Mouse (Mus musculus) monocyte, adult 5-6 weeks (primary cell): ENCODE results near the gene Tnfsf13. TPM values are rescaled to one million over a fixed set of nuclear protein-coding genes. Genes with fewer than 3 reads are reported as not detected.

Source experiments
- ATAC-seq: fragments of 153-309, 156-312 bp; replicated peaks from 2 replicates; pipeline ENCODE4 v1.8.0; 2017; ENCODE audit warnings: mild to moderate bottlenecking; ENCODE audit not compliant: low TSS enrichment, insufficient number of reproducible peaks, severe bottlenecking, poor library complexity, low FRiP score
- total RNA-seq: library from RNA; stranded (forward); fragments of 200-1000, 200-491, 200-594 nt; gene quantifications from 3 replicates; pipeline ENCODE4 v1.2.3, GENCODE M21; 2017

The Tnfsf13 gene
- total RNA-seq, 1 experiment from 2014 or later = 90.5 TPM

DNA sequence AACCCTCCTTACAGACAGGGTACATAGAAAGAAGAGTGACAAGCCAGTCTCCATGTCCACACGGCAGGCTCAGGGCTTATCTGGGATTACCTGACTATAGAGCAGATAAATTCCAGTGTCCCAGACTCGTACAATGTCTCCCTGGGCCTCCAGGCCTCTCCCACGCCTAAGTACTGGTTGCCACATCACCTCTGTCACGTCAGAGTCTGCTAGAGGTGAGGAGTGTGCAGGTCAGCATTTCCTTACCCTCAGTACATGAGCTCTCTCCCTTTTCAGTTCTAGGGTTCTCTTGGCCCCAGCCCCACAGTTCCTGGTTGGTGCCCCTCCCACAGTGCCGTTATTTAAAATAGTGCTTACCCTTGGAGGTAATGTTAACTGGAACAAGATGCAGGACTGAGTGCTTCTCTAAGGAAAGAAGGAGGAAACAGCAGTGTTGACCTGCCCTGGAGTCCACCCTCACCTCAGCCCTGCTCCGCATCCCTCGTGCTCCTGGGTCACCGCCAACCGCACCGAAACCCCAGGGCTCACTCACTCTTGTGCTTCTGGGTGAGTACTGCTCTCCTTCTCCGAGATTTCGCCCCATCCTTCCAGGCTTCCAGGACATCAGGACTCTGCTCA, 1.3 kb downstream of the Tnfsf13 start:
- ATAC-seq = no peak

DNA sequence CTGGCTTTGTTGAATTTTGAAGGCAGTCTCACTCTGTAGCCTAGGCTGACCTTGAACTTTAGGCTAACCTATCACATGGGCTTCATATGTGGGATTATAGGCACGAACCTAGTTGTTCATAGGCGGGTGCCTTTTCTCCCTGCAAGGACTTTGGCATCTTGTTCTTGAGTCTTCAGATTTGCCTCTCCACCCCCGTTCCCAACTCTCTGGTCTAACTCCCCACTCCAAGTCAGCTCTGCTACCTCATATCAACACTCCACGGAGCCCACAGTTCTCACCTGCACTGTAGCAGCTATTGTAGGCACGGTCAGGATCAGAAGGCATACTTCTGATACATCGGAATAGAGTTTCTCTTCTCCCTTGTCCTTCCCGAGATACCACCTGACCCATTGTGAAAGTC, 2.0 kb downstream of the Tnfsf13 start:
- no peak for ATAC-seq

DNA sequence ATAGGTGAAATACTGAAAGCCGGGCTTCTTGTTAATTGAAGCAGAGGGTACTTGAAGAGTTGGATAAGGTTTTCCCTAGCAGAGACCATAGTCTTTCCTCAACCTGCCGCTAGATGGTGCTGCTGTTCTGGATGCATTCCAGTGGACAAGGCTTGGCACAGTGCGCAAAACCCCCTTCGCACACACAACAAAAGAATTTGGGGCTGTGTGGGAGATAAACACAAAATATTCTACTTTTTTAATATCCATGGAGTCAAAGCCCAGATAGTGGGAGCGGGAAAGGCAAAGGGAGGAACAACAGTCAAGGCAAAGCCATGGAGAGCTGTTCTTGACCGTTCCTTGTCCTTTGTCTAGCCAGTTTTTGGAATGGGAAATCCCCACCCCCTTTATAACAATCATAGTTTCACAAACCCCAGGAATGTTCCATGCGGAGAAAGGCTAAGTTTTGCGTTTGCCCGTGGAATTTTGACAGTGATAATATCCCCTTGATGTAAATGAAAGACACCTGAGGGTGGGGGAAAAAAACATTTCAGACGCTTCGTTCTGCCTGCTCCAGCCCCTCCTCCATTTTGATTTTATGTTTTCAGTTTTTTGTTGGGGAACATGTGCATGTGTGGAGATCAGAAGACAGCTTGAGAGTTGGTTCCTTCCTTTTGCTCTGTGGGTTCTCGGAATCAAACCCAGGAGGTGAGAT, 2.6 kb downstream of the Tnfsf13 start:
- peak; percentile 50 for ATAC-seq

DNA sequence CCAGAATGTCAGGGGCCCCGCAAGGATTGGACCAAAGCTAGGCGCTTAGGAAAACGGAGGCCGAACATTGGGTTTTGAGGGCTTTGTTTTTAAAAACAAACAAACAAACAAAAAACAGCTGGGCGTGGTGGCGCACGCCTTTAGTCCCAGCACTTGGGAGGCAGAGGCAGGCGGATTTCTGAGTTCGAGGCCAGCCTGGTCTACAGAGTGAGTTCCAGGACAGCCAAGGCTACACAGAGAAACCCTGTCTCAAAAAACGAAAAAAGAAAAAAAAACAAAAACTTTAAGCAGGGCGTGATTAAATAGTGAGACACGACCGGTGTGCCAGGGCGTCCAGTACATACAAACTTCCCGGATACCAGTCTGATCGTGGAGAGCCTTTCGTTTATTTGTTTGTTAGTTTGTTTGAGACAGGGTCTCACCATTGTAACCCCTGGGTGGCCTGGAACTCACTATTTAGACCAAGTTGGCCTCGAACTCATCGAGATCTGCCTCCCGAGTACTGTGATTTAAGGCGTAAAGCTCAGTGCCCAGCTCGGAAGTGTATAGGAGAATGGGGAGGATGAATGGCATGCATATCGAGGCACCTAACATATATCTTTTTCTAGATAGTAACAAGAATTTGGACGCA, 3.3 kb downstream of the Tnfsf13 start:
- ATAC-seq = no peak

DNA sequence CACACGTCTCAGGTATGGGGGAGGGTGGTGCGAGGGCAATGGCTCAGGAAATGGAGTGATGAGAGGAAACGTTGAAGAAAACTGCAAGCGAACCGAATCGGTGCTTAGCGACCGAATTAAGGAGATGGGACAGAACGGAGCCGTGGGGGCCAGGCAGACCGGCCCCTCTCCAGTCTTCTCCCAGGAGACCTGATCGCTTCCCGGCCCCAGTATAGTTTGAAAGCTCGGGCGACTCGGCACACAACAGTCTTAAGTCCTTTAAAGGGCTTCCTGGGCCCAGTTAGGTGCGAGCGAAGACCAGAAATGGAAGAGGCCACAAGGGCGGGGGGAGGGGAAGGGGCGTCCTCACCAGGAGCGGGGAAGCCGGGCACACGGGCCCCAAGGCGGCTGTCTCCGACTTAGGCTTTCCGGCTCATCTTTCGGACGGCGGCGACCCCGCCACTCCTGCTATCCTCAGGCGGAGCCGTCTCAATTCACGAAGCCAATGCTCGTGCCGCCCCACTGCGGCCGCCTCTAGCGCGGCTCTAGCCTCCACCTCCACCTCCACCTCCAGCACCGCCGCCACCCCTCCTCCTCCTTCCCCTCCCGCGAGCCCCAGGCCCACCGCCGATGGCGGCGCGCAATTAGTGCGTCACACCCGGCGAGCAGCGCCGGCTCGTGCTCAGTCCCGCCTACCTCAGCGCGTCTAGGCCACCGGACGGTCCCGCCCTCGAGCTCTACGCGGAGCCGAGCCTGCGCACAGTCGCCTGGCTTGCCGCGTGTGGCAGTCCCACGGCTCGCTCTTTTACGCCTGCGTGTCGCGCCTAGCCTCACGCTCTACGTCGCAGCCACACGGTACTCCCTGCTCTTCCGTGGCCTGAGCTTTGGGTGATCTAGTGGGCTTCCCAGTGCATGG, 4.0 kb downstream of the Tnfsf13 start, which contains the start of gene Senp3:
TSS of gene Senp3 (minus strand) at position 771 of the 895 bp plus-strand sequence.
- ATAC-seq = peak; percentile 84

DNA sequence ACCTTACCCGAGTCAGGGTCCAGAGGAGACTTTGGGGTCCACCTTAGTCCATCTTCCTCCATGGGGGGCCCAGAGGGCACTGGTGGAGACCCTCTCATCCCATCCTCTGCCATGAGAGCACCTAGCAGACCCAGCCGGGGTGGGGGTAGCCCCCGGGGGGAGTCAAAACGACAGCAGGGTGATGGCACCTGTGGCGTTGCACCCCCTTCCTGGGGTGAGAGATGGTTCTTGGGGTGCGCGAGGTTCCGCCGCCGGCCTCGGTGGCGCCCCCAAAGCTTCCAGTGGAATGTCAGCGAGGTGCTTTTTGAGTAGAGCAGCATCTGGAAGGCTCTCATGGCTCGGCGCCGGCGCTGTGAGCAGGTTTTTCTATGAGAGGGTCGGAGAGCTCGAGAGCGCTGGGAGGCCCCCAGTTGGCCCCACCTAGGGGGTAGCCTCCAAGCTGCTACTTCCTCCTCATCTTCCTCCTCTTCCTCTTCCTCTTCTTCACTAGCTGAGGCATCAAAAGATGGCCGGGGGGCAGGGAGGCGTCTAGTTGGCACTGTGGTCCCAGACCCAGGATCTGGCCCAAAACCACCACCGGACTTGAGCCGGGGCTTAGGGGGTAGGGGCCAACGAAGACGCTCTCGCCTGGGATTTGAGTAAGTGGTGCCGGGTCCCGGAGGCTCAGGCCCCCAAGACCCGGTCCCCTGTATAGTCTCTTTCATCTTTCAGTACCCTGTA, 5.3 kb downstream of the Tnfsf13 start:
- no peak for ATAC-seq

DNA sequence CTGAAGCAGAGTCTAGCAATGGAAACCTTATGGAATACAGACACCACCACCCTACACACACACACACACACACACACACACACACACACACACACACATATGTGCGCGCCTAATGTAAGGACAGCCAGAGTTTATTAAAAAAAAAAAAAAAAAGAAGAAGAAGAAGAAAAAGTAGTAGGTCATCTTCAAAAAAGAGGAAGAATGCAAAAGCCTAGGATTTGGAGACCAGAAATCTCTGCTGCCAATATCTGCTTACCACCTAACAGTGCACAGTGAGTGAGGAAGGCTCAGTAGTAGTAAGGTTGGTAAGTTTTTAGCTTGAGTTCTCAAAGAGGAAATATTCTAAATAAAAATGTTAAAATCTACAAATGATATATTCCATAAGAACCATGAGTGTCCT, 6.4 kb downstream of the Tnfsf13 start:
- no peak for ATAC-seq

DNA sequence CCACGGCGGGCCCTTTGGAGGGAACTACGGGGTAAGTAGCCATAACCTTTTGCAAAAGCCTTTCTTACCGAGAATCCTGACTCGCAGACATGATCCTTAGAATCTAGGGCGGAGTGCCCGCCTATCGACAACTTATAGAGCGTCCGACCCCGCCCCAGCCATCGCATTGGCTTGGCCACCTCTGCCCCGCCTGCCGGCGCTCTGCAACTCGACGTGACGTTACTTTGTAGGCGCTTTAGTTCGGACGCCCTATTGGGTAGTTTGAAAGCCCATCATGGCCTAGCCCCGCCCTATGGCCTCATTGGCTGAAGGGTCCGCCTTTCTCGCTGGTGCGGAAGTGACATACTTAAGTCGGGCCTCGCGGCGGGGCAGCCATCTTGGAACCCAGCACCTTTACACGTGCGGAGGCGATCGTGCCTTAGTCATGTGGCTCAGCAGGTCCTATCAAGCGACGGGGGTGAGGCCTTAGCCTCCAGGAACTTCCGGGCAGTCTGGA, 13.3 kb downstream of the Tnfsf13 start, which contains the start of gene Eif4a1:
TSS of gene Eif4a1 (minus strand) at position 213 of the 496 bp plus-strand sequence.
- ATAC-seq = peak; percentile 85

DNA sequence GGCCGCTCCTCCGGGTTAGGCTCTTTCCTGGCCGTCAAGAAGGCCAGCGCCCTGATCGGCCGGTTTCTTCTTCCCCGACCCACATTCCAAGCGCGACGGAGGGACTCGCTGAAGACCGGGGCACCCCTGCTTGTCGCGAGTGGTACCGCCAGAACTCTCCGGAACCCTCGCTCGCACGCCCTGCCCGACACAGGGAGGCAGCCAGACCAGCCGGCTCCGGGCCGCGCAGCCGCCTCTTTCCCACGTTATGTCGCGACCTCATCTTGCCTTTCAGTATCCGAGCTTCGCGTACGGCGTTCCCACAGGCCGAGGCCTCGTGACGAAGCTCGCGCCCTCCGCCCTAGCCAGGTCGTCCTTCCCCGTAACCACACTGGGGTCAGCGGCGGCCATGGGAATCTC, 13.9 kb downstream of the Tnfsf13 start:
- ATAC-seq = no peak

DNA sequence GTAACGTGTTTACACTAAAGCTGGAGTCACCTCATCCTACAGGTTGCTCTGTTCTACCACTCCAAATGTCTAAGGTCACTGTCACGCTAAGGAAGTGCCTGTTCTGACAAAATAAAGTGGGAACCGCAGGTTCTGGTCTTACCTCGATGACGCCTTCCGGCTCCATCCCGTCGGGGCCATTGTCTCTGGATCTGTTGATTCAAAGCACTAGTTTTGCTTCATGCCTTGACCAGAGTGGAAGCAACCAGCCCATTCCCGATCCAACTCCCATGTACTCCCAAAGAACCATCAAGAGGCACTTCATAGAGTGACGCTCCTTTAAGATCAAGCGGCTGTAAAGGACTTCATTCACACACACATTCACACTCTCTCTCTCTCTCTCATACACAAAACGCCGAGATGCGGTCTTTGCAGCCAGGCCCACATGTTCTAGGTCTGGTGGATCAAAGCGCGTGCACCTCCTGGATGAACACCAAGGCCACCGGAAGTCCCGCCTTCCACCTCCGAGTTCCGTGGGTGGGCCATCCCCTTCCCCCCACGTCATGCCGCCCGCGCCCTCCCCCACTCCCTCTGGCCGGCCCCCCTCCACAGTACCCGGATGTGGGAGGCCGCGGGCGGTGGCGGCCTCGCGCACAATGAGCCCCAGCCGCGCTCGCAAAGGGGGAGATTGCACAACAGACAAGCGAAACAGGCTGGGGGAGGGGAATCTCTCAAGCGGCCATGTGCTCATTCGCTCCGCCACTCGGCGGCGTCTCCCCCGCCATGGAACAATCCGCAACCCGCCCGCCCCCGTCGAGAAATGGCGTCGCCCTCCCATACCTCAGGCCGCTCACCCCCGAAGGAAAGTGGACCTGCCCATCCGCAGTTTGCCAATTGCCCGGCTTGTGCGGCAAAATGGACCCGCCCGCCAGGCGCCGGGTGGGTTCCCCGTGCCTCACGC, 14.5 kb downstream of the Tnfsf13 start:
- ATAC-seq = peak; percentile 66

DNA sequence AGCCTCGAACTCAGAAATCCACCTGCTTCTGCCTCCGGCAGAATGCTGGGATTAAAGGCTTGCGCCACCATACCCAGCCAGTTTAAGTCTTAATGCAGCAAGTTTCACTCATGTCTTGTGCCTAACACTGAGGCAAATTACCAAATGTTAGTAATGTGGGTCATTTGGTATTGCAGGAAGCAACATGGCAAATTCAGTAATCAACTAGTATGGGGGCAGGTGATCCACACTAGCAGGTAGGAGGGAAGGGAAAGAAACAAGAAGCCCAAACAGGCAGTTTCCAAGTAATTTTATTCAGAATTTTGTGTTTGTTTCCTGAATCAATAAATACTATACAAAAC, 18.9 kb downstream of the Tnfsf13 start:
- ATAC-seq = no peak

DNA sequence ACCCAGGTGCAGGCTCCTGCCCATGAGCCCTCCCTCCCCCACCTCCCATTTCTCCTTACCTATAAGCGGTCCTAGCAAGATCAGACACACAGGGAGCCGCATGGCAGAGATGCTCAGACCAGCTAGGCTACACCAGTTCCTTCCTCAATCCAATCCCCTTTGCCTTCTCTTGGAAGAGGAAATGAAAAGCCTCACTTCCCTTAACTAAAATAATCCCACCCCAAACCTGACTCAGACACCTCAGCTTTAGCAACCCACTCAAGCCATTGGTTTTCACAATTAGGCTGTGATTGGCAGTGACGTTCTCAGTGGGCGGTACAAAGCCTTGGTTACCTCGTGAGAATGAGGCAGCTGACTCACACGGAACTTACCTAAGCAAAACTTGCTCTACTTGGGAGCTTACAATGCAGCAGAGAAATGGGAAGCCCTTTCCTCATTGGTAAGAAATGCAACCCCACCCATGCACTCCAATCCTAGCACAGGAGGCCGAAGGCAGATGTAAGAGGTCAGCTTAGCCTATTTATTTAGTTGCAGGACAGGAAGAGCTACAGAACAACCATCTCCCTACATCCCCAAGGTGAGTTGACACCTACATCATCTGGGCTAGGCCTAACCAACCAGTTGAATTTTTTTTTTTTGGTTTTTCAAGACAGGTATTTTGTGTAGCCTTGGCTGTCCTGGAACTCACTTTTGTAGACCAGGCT, 19.5 kb downstream of the Tnfsf13 start, which contains the start of gene Cd68:
TSS of gene Cd68 (minus strand) at position 193 of the 704 bp plus-strand sequence.
- peak; percentile 75 for ATAC-seq

DNA sequence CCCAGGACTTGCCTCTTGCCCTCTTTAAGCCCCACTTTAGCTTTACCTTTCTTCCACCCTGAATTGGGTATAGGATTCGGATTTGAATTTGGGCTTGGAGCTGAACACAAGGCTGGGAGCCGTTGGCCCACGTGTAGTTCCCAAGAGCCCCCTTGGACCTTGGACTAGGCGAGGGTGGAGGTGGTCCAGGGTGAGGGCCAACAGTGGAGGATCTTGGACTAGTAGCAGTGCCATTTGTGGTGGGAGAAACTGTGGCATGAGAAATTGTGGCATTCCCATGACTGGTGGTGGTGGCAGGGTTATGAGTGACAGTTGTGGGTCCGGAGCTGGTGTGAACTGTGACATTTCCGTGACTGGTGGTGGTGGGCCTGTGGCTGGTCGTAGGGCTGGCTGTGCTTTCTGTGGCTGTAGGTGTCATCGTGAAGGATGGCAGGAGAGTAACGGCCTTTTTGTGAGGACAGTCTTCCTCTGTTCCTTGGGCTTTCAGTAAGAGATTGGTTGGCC, 20.1 kb downstream of the Tnfsf13 start:
- no peak for ATAC-seq

DNA sequence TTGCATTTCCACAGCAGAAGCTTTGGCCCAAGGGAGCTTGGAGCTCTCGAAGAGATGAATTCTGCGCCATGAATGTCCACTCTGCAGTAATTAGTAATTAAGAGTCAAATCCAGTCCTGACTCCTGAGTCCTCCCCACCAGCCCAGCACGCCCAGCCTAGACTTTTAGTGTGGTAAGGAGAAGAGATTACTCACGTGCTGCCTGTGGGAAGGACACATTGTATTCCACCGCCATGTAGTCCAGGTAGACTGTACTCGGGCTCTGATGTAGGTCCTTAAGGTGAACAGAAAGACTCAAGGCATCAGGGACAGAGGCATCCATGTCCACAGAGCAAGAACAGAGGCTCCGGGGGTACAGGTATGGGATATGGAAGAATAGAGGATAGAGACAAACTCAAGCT, 20.7 kb downstream of the Tnfsf13 start:
- ATAC-seq = no peak

DNA sequence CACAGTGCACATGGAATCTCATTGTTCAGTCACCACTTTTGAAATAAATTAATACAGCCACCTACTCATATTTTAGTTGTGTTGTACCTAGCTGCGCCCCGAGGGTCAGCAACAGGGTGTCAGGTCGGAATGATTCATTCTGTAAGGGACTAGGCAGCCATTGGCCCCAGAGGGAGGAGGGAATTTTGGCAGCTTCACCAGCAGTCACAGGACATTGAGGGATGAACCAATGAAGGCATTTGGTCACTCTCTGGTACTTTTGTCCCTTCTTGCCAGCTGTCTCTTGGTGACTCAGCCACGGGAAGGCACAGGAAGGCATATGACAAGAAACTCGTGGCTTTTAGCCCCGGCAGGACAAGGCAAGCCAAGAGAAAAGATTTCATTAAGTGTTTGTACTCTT, 21.8 kb downstream of the Tnfsf13 start:
- no peak for ATAC-seq

DNA sequence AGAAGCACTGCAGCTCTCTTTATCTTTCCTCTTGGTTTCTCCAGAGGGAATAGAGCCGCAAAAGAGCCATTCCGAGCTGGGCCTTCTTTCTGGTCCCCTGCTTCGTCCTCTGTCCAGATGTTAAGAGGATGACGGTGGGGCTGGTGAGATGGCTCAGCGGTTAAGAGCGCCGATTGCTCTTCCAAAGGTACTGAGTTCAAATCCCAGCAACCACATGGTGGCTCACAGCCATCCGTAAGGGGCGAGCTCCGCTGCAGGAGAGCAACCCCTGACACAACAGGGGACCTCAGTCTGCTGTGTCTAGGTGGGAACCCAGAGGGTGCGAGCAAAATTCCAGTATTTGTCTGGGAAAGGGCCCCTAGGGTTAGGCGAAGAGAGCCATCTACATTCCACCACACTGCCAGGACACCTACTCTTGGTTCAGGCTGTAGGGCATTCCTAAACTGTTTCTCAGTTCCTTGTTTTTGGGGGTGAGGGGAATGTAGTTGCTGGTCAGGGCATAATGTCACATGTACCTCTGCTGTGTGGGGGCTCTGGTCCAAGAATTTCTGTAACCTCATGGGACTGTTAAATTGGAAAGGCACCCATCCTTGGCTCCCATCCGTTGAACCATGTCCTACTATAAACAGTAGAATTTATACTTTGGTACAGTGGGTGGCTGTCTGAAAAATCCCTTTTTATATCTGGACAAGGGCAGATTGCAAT, 22.5 kb downstream of the Tnfsf13 start:
- ATAC-seq = no peak
